20 mouse cellular contexts compared by ENCODE assay signal in genomic region chr5:148593607-148594006, GRCm38 (mm10).
"Had no signal": no experiment of that assay in that cellular context is flagged by ENCODE, and none has a peak within 500 bp of the region (broad histone marks: within the 10 kb centered on the region; RNA-seq: fewer than 3 reads in every experiment).

No protein-coding gene starts in this region.

- H3K4me2 ChIP-seq: limb, embryonic 13.5 days; liver, embryonic 12.5 days; liver, embryonic 15.5 days; neural tube, embryonic 13.5 days had no signal

- ATAC-seq: intestine, postnatal 0 days; liver, embryonic 12.5 days; midbrain, embryonic 16.5 days had no signal

- H3K27ac ChIP-seq: kidney, postnatal 0 days; limb, embryonic 13.5 days; liver, embryonic 12.5 days; liver, embryonic 15.5 days; macrophage; neural tube, embryonic 13.5 days had no signal

- H3K27me3 ChIP-seq: limb, embryonic 13.5 days; liver, embryonic 15.5 days; neural tube, embryonic 13.5 days had no signal

- H3K4me3 ChIP-seq: limb, embryonic 13.5 days; liver, embryonic 12.5 days; liver, embryonic 15.5 days; myocyte; neural tube, embryonic 13.5 days had no signal

- H3K4me1 ChIP-seq: liver, embryonic 12.5 days; liver, embryonic 15.5 days had no signal

- H3K9ac ChIP-seq: limb, embryonic 13.5 days; liver, embryonic 12.5 days; liver, embryonic 15.5 days; neural tube, embryonic 13.5 days had no signal

- DNase-seq: kidney, adult 2 months; kidney, postnatal 25 days; left cerebral cortex, postnatal 4 days; liver; lung, adult 18-20 months; lung, postnatal 14 days; retina, postnatal 1 day; right cerebral cortex, postnatal 25 days; spleen, adult 18-20 months; thymus, adult 18-20 months; thymus, postnatal 36 days had no signal

- H3K9me3 ChIP-seq: limb, embryonic 13.5 days; liver, embryonic 12.5 days; liver, embryonic 15.5 days; neural tube, embryonic 13.5 days had no signal

- H3K36me3 ChIP-seq: limb, embryonic 13.5 days; liver, embryonic 12.5 days; liver, embryonic 15.5 days; neural tube, embryonic 13.5 days had no signal
